Mouse (Mus musculus): ENCODE measurements around the gene Scamp4.
A peak's percentile ranks its signal among the peaks of the same experiment; 100 is the strongest.

Gene Scamp4

DNA sequence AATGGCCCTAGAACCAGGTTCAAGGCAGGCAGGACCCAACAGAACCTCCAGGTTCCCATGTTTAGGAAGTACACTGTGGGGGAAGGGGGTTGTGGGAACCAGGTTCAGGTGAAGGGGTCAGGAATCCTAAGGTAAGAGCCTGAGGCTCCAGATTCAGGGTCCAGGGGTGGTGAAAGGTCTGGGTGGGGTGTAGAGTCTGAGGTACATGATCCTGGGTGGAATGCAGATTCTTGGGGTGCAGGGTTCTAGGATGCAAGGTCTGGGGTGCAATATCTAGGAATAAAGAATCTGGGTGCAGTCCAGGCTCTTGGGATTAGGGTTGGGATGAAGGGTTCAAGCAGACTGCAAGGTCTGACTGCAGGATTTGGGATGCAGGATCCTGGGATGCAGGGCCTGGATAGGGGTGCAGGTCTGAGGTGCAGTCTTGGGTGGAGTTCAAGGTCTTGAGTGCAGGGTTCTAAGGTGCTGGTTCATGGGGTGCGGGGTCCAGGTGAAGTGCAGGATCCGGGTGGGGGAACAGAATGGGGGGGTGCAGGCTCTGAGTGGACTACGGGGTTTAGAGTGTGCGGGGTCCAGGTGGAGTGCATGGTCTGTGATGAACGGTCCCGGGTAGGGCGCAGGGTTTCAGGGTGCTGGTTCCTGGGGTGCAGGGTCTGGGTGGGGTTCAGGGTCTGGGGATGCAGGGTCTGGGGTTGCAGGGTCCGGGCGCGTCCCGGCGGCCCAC is 52.9 kb downstream of the Scamp4 start:
- DNase-seq, result no peak

DNA sequence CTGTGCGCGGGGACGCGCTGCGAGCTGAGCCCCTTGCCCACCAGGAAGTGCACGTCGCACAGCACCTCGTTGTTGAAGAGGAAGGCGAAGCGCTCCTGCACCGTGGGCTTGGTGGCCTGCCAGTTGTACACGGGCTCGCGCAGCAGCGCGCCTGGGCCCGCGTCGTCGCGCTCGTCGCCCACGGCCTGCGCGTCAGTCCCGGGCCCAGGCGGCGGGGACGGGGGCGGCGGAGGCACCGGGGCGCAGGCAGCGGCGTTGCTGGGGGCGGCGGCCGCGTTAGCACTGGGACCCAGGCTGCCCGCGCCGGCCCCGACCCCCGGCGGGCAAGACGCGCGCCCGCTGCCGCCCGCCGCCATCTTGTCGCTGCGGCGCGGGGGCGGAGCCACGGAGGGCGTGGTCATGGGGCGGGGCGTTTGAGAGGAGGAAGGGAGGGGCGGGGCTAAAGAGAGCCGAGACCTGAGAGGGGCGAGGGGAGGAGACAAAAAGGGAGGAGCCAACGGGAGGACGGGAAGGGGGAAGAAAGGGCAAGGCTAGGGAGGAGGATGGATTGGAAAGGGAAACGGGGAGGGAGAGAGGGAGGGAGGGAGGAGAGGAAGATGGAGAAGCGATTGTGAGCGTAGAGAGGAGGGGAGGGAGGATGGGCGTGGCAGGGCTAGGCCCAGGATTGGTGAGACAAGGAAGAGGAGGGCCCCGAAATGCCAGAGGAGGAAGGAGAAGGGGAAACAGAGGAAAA is 53.6 kb downstream of the Scamp4 start:
- DNase-seq, result peak; percentile 95 to 98

DNA sequence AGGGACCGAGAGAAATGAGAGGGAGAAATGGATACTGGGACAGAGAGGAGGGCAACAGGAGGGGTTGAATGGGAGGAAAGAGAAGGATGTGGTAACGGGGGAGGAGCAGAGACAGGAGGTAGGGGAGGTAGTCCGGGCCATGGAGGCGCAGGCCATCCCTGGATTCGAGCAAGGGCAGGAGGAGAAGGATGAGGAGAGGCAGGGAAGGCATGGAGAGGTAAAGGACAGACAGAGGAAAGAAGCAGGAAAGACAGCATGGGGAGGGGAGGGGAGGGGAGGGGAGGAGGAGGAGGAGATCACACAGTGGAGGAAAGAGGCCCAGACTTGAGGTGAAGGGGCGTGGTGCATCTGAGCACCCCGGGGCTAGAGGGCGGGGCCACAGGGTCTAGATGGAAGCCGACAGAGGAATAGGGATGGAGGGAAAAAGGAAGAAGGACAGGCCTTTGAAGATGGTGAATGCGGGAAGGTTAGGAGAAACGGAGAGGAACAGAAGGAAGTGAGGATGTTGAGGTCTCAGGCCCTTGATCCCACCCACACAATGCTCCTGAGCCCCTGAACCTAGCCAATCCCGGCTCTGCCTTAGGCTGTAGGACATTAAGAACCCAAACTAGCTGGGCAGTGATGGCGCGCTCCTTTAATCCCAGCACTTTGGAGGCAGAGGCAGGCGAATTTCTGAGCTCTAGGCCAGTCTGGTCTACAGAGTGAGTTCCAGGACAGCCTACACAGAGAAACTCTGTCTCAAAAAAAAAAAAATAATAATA is 54.4 kb downstream of the Scamp4 start, which contains the start of gene Btbd2:
Gene Btbd2, minus strand, starts transcription at position 209 of the 761 bp plus-strand sequence.
- peak in 1 of 2 experiments; percentile 27 for DNase-seq

DNA sequence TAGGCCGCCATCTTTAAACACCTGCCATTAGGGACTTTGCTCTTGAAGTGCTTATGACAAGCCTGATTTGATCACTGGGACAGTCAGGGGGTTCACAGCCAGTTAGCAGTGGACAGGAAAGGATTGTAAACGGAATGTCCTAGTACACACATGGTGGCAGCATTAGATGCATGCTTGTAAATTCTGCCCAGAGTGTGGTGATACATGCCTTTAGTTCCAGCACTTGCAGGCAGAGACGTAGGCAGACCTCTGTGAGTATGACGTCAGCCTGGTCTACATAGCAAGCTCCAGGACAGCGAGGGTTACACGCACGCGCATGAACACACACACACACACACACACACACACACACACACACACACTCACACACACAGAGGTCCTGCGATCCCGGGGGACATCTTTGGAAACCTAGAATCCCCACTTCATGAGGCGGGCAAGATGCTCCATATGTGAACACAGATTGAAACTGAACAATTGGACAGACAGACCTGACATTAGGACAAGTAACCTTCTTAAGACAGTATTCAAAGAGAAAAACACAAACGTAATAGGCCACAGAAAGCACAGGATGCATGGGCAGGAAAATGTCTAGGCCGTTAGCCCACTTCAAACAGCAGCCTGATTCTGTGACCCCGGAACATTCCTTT is 55.6 kb downstream of the Scamp4 start:
- DNase-seq, result no peak

DNA sequence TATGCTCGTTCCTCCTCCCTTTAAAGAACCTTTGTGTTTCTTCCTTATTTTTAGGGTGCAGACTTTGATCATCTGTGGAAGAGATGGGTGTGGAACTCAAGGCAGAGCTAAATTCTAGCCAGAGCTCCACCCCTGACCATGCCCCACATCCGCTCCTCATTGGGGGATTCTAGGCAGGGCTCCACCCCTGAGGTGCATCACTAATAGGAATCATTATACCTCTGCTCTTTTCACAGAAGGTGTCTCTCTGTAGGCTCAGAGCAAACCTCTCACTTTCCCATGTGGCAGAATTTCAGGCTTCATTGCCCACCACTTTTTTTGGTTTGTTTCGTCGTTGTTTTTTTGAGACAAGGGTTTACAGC is 56.1 kb downstream of the Scamp4 start:
- no peak for DNase-seq

DNA sequence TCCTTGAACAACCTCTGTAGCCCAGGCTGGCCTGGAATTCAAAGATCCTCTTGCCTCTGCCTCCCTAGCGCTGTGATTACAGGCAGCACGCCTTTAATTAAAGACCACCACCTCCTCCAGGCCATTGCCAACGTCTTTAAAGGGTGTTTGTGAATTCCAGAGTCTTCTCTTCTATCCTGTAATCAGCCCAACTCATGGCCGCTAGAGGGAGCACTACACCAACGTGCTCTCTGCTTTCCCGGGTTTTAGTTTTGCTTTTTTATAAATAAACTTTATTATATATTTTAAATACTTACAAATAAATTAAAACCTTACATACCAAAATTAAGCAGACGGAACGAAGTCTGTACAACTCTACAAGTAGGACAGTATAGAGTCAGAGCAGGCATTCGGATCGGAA is 56.5 kb downstream of the Scamp4 start:
- DNase-seq, result peak; percentile 78 to 85

DNA sequence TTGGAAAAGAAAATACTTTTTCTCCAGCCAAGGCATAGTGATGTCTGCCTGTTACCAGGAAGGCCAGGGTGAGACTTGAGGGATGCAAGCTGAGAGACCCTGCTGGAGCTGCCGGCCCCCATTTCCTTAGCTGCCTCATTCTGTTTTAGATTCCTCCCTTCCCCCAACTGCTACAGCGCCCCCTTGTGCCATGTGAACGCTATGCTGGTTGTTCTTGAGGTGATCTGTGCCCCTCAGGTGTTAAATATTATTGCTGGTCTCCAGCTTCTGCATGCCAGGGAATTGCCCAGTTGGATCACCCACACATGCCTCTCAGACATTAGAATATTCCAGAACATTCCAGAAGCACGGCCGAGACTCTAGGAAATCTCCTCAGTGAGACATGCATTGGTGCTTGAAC is 58.5 kb downstream of the Scamp4 start:
- DNase-seq, result peak in 1 of 2 experiments; percentile 56

DNA sequence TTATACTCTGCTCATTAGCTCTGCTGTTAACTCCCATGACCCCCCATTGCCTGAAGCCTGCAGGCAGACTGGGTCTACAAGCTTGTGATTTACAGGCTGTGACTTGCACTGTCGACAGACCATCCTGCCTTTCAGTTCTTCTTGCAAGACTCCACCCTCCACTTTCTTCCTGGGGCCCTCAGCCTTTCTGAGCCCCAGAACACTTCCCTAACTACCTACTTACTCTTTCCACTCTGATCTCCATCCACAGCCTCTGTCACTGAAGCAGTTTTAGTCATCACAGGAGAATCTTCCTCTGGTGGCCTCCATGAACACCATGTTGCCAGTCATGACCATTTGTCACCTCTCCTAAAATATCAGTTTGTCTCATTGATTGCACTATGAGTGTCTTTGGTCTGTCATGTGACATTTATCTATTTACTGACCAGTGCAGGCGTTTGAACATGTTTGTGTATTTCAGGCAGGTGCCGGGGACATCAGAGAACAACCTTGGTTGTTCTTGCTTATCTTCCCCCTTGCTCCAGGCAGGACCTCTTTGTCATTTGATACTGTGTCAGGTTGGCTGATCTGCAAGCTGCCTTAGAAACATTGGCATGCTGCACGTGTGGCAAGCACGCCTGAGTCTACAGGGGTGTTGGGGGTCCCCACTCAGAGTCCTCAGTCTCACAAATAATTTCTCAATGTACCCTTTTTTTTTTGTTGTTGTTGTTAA is 61.0 kb downstream of the Scamp4 start:
- no peak for DNase-seq

DNA sequence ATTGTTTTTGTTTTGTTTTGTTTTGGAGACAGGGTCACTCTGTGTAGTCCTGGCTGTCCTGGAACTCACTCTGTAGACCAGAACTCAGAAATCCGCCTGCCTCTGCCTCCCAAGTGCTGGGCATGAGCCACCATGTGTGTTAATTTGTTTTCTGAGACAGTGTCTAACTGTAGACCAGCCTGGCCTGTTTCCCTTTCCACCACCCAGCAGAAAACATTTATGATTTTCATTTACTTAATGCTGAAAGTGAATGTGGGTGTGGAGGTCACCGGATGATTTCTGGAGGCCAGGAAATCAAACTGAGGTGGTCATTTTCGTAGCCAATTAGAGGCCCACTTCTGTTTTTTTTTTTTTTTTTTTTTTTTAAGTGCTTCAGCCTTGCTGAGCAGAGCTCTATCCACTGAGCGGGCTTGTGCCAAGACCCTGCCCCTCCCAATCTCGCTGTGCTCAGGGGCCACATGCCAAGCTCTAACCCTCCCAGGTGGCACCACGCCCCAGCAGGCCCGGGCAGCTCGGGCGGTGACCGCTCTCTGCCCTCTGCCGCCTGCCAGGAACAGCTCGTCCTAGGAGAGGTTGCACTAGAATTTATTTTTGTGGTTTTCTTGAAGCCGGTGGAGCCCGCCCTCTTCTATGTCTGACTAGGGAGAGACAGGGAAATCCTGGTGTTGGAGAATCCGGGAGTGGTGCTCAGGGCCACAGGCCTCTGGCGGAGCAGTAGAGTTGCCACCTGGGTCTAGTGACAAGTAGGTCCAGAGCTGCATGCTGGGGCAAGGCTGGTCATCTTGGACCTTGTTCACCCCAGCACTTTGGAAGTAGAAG is 61.7 kb downstream of the Scamp4 start:
- DNase-seq, result peak; percentile 72 to 73

DNA sequence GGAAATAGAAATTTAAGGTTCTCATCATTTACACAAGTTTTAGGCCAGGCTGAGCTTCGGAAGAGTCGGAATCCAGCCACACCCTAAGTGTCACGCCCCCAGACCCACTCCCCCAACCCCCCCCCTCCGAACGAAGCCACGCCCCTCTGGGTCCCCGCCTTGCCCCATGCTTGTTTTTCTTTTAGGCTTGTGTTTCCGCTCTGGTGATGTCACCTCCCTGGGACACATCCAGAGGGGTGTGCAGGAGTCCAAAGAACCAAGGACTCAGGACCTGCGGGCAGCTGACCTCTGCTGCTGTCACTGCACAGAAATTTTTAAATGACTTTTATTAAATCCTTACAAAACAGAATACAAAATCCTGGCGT is 62.3 kb downstream of the Scamp4 start:
- DNase-seq, result peak in 1 of 2 experiments; percentile 44
